Mouse (Mus musculus) left cerebral cortex, adult 9 months (tissue): ENCODE measurements around the gene Hey2.

Source experiments
- DNase-seq, 2 experiments: peaks; one replicate each; pipeline ENCODE4 v3.0.0; 2022; ENCODE audit warnings: low spot score in 2 of 2

Gene Hey2

DNA sequence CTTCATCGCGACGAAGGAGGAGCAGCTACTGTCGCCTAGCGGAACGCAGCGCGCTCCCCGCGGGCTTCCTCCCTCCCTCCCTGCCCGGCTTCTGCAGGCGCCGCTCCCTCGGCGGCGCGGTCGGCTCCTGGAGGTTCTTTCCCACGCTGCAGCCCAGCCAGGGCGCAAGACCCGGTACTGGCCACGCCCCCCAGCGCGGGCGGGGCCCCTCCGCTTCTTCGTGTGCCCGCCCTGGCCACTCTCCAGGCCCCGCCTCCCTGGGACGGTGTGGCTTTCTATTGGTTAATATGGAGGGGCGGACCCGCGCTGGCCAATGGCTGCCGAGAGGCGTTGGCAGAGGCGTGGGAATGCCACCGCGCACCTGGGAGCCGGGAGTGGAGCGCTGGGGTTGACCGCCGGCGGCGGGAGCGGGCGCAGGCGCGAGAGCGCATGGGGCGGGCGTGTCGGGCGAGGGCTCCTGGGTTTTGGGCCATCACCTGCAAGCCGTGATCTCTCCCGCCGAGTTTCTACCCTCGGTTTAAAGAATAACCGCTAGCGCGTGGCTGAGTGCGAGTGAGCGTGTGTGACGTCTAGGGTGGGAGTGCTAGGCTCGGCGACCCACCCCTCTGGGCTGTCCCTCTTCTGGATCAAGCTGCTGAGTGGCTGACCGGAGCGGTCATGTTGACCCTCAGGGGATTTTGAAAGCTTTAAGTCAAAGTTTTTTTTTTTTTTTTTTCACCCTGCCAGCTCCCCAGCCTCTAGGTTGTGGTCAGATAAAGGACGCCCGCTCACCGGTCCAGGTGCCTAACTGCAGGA, at the start of gene Hey2:
TSS of gene Hey2 (minus strand) at position 159 of the 795 bp plus-strand sequence.
- DNase-seq = peak; percentile 86 to 98

DNA sequence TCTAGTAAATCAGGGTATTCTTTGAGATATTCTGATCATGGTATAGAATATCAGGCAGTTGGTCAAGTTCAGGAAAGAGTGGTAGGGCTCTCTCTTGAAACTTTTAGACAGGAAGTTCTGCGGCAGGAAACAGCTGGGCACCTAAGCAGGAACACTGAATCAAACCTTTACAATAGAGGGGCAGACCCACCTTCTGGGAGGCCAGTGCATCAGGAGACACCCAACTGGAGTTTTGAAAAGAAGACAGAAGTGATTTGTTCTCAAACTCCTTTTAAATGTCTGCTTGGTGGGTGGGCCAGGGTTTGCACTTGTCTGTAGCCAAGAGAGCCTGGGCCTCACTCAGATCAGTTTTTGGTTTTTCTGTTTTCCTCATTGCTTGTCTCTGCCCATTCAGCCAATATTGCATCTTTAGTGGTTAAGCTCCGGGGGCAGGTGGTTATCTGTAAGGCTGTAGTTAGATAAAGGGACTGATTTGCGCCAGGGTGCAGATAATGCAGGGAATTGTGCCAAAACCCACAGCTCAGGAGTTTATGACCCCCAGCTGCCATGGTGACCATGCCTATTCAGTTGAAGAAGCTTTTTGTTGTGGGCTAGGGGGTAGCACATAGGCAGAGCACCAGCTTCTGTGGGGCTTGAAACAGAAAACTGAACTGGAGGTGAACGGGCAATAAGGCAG, 40.6 kb upstream of the Hey2 start:
- no peak for DNase-seq

DNA sequence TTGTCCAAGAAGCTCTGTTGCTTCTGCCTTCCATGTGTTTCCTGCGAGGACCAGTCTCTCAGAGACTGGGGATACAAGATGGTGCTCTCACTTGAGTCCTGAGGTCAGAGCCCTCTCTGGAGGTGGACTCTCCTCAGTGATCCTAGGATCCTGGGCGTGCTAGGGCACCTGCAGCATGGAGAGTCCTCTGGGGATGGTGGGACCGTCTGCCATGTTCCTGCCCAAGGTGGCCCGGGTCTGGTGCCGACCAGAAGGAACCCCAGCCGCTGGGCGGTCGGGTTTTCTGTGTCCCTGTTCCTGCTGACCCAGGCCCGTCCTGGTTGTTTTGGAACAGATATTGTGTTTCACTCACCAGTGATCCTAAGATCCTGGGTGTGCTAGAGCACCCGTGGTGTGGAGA, 38.5 kb upstream of the Hey2 start:
- DNase-seq = no peak

DNA sequence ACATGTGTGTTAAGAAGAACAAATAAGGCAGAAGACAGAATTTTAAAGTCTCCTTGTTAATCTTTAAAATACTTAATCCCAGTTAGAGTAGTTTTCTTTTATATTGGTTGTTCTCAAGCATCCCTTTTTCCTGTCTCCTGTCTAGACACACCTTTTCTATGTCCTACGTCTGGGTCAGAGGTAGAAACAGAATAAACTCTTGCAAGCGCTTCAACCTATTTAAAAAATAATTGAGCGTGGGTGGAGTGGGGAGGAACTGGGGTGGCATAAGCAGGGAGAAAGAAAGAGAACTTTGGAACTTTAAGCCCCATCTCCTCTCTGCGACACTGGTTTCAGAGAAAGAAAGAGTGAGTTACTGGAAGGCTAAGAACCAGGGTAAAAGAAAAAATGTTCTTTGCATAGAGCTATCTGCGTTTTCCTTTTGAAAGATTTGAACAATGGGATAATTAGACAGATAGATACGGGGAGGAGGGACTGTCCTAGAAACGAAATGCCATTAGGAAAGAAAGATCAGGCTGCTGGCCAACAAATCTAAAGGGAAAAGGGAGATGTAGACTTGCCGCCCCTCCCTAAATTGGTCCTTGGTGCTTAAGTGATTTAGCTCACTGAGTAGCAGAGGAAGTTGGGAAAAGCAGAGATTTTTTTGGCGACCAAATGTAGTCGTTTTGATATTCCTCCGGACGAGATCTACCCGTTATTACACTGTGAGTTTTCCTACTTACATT, 2.7 kb upstream of the Hey2 start:
- no peak for DNase-seq

DNA sequence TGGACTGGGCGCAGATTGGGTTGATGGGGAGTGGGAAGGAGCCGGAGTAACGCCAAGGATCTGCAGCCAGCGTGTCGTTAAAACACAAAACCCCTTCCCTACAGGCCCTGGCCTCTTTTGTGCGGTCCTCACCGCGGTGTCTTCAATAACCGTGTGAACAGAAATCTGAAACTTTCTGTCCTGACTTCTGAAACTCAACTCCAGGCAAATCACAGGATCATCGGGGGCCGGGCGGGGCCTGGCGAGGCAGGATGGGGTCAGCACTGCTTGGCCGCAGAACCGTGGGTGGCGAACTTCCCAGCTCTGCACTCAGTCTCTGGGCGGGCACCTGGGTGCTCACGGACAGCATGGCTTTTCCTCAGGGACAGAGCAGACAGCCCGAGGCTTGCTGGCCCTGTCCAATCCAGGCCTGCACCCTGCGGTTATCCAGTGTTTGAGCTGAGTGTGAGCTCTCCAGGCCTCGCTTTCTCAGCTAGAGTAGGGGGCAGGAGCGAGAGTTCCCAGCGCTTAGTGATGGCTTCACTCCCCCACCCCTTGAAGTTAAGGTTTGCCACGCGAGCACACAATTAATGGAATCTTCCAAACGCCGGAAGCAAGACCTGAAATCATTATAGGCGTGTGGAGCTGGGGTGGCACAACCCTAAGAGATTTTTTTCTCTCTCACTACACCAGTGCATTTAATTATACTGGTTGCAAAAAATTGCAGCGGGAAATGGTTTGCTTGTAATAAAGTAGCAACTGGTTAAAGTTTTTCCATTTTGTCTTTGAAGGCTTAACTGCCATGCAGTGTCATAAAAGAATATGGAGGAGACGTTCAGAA, 1.8 kb upstream of the Hey2 start:
- DNase-seq = no peak

DNA sequence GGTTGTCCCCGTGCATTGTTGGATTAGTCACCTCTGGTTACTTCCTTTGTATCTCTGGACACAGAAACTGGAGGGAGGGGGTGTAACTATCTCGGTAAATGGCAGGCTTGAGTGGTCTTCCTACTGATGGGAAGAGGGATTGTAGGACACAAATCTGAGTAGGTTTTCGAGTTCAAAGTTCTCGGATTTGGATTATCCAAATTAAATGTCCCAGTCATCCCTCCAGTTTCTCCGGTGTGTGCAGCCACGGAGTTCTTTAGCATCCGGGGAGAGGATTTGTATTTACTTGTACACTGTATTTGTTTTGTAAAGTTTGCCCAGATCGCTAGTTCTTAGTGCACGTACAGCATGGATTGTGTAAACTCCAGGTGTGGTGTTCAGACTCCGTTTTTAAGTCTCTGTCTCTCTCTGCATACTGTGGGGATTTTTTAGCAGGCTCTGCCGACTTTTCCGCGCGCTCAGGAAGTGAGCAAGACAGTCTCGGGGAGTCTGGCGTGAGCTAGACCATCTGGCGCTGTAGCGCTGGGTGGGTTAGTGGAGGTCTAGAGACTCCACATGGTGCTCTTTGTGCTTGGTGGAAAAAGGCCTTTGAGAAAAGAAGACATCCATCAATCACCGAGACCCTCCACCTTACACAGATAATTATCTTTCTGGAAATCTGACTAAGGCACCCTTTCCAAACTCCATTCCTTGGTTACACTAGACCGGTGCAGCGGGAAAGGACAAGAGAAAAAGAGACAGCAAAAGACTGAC, 1.0 kb upstream of the Hey2 start:
- DNase-seq = peak in 1 of 2 experiments; percentile 33

DNA sequence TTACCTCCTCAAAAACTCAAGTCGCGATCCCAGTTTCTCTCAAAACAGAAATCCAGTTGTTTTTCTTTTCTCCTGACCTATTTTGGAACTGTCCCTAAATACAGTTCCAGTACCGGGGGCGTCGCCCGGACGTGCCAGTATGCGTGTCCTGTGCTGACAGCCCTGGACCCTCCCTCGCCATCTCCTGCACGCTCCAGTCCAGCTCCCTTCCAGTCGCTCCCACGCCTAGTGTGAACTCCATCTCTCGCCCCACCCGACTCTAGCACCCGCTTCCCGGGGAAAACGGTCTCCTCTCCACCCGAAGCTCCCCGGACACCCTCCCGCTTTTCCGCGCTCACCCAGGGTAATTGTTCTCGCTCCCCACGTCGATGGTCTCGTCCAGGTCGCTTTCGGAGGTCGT, 373 bp downstream of the Hey2 start:
- no peak for DNase-seq

DNA sequence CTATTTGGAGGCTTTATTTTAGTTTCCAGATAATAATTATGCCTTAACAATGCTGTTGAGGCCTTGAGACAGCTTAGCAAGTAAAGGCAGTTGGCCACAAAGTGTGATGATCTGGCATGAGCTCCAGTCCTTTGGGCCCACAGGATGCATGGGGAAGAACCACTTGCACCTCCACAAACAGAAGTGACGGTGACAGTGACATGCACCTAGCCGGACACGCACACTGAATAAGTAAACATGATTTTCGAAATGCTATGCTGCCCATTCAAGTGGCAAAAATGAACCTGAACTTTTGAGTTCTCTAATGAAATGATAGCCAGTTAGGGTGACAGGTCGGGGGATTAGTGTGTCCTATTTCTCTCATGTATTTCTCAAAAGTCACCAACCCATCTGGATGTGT, 1.8 kb downstream of the Hey2 start:
- no peak for DNase-seq

DNA sequence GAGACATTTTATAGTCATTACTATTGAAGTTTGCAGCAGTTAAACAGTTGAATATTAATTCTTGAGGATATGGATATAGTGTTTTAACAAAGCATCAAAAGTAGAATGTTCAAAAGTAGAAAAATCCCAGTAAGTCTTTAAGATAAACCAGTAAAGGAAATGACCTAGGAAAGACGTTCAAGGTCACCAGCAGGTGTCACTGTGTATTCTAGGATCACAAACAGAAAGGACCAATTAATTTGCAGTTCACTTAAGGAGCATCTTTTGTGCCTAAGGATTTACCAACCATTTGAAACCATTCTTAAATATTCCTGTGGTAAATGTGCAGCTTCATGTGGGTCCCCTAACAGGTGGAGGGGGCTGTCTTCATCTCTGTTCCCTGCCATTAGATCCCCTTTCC, 4.4 kb downstream of the Hey2 start:
- no peak for DNase-seq

DNA sequence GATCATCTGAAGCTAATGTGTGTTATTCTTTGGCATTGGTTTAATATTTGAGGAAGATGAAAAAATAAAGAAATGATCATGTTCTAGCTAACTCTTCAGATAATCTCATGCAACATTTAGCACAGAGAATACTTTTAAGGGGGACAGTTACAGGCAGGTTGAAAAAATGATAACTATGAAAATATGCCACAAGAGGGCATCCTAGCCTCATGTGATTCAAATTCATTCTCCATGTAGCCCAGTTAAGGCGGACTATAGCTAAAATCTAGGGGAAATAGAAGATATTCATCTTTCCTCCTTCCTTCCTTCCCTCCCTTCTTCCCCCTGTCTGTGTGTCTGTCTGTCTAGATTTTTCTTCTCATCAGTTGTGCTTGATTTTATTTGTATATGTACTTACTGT, 17.6 kb downstream of the Hey2 start:
- DNase-seq = peak in 1 of 2 experiments; percentile 58

DNA sequence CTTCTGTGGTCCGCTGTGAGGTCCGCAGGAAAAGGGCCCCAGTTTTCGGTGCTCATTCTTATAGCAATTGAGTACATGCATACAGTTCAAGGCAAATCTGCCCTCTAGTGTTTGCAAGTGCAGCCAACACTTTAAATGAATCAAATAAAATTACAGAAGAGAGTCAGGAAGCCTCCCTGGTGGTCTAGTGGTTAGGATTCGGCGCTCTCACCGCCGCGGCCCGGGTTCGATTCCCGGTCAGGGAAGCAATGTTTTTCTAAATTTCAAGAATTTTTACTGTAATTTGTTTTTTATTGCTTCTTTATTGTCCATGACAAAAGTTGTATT, 31.7 kb downstream of the Hey2 start:
- peak; percentile 75 to 94 for DNase-seq

DNA sequence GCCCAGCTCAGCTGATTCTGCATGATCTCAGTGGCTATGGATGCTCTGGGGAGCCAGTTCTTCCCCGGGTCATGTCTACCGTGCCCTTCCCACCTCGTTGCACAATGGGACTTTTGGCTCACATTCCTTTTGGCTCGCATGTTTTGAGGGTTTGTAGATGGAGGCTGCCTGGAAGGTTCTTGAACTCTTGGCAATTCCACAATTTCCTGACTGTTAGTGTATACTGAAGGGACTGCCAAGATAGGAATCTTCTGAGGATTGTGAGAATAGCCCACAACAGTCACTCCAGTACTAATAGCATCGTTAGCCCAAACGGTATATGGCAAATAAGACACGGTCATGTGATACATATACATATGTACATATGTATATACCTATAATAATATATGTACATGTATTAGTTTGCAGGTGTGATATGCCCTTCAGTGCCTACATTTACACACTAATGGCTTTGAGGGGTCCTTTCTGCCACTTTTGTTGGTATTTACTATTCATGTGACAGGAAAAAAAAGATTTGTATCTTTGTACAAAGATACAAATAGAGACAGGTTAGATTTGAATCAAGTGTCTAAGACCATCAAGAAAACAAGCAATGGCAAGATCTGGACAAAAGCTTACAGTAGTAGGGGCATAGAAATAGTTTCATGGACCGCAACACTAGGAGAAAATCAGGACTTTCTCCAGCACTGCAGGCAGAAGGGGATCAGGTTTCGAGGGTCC, 32.2 kb downstream of the Hey2 start:
- DNase-seq = no peak

DNA sequence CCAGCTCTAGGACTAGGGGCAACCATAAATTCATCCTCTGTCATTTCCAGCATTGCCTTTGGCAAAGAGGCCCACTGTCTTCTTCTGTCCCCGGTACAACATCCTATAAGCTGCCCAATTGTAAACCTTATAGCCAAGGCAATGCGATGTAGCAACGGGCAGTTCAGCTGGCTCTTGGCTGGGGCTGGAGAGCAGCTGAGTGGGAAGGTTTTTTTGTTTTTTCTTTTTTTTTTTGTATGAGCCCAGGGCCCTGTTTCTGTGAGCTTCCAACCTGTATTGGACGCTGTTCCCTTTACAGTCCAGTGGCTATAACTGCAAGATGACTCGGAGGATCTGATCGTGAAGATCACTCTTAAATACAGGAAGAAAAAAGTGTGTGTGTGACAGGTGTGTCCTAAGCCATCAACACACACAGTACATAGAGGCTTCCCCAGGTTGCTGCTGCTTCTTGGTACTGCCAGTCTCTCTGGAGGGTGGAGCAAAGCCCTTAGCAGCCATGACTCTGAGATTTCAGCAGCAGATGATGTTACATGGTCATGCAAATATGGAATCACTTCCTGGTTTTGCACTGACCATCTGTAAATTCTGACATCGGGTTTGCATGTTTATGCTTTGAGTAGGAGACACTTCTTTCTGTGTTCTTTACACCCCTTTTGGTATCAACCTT, 38.9 kb downstream of the Hey2 start:
- DNase-seq = peak in 1 of 2 experiments; percentile 21

DNA sequence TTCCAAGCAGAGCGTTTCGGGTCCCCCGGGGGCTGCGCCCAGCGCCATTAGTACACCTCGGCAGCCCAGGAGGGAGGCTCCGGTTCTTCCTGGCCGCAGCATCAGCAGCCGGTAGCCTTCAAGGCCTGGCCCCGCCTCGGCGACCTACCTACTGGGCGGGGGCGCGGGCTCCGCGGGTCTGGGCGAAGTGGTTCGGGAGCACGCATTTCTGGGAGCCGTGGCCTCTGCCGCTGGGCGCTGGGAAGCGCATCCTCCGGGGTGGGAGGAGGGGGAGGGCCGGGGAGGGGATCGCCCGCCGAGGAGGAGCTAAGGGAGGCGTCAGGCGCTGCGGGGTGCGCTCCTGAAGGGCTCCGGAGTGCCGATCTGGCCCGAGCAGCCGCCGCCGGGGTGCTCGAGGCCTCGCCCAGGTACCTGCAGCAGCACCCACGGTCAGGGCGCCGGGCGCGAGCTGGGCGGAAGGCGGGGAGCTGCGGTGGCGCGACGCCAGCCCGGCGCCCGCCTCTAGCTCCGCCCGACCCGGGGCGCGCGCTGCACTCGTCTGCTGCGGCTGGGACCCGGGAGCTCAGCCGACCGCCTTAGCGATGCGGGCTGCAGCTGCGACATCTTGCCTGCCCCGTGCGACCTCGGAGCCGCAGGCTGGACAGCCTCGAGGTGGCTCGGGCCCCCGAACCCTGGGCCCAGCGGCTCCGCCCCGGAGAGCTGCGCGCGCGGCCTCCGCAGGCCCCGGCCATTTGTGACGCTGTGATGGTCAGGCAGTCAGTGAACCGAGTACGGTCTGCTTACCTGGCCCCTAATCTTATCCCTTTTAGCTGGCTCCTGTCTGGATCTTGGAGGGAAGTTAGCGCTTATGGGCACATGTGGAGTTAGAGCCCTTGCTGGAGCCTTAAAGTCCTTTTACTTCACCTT, 39.7 kb downstream of the Hey2 start, which contains the start of gene Ncoa7:
TSS of gene Ncoa7 (minus strand) at position 646 of the 906 bp plus-strand sequence.
- peak; percentile 55 to 72 for DNase-seq

DNA sequence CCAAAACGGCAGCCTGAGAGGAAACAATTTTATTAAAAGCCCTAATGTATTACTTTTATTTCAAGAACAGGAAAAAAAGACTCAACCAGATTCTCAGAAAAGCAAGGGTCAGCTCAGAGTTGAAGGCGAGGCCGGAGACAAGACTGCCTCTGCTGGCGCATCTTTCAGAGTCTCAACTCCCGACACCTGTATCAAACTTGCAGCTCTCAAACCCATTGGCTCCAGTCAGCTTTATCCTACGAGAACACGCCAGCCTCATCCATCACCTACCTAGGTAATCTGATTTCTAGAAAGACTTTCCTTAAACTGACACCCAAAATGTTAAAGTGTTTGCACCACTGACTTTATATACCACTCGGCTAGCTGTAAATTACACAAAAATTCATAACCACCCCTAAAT, 40.6 kb downstream of the Hey2 start:
- peak in 1 of 2 experiments; percentile 23 for DNase-seq

DNA sequence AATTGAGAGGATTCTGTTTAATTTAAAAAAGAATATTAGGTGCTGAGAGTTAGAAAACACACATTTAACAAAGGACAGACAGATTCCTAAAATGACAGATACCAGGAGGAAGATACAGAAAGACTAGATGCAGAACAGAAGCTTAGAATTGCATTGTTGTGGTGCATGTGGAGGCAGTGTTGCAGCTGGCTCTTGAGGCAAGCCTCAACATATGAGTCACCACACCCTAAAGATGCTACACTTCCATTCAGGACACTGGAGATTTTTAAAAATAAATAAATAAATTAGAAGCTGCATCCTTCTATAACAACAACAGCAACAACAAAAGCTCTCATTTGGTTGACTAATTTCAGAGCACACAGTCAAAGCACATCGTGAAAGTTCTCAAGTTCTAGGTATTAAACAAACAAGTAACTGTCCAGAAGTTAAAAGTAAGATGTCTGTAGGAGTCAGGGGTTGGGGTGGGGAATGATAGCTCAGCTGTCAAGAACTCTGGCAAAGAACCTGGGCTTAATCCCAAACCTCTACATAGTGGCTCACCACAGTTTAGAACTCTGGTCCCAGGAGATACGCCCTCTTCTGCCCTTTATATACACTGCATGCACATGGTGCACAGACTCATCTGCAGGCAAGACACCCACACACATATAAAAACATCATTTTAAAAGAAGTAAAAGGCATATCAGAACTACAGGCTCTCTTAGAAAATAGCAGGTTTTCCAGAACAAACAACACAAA, 42.7 kb downstream of the Hey2 start:
- no peak for DNase-seq

DNA sequence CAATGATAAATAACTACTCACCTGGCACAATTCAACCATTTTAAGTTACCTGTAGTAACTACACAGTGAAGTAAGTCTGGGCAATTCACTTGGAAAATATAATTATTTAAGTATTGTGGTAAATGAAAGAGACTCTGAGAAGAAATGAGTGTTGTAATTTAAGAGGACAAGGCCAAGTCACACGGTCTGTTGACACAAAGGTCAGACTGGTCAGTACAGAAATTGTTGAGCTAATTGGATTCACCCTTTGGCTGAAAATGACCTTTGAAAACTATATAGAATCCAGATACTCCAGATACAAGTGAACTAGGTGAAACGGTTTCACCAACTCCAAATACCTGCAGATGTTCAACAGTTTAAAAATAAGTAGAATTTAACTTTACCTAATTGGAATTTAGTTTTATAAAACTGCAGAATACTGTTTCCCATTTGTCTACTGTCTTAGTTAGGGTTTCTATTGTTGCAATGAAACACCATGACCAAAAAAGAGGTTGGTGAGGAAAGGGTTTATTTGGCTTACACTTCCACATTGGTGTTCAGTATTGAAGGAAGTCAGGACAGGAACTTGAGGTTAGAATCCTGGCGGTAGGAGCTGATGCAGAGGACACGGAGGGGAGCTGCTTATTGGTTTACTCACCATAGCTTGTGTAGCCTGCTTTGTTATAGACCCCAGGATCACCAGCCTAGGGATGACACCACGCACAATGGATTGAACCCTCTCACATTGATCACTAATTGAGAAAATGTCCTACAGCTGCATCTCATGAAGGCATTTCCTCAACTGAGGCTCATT, 45.9 kb downstream of the Hey2 start:
- DNase-seq = no peak
